Mouse (Mus musculus) myocyte (in vitro differentiated cells): ENCODE data around the gene Pdia3.

Experiments used
- E2F4 ChIP-seq: IDR thresholded peaks from one replicate; pipeline ENCODE4 v1.6.1; 2011; ENCODE audit warnings: mild to moderate bottlenecking, control low read depth, moderate library complexity; ENCODE audit not compliant: insufficient read depth
- MYOG ChIP-seq, 3 experiments: IDR thresholded peaks; one replicate each; pipeline ENCODE4 v1.6.1; 2011; ENCODE audit warnings: control low read depth in 2 of 3, low read depth in 2 of 3, mild to moderate bottlenecking in 2 of 3; ENCODE audit not compliant: insufficient read length in 2 of 3, control insufficient read depth in 1 of 3, insufficient read depth in 1 of 3

DNA sequence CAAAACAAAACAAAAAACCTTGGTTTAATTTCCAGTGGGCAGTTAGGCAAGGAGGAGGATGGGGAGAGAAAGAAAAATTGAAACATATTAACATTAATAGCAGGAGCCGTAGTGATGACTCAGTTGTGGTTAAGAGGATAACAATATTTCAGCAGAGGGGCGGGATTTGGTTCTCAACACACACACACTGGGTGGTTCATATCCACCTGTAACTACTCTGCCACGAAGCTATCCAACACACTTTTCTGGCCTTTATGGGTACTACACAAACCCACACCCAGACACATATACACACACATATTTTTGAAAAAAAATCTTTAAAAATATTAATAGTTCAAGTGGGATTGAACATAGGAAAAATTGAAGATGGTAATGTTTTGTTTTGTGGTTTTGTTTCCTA, 33.4 kb downstream of the Pdia3 start:
- TF ChIP-seq MYOG (IDR thresholded peaks at IDR 0.05; ENCODE audit: control insufficient read depth in 1 of 3, insufficient read depth in 1 of 3, insufficient read length in 2 of 3, low read depth in 2 of 3), result no peak
- no peak for TF ChIP-seq E2F4
